Mouse (Mus musculus) E14TG2a.4 (cell line): ENCODE measurements at regions not wholly inside any gene's neighbourhood (a gene's known extent, or its start where the extent isn't known, plus 50 kb on each side); places are given as distances from the start of the nearest gene placed in this dataset.
"Not testable (repeated sequence)": the region's sequence is repeated elsewhere in the genome, so short reads cannot be mapped to it uniquely, and the experiment has no call there.

Source experiments
- H3K27me3 ChIP-seq: 2 replicates; pipeline ENCODE4 v1.6.1; 2014; ENCODE audit warnings: low read length, control low read depth; ENCODE audit not compliant: insufficient read depth
- H3K36me3 ChIP-seq: 2 replicates; pipeline ENCODE4 v1.6.1; 2014; ENCODE audit warnings: low read length, control low read depth; ENCODE audit not compliant: insufficient read depth
- H3K4me1 ChIP-seq: replicated peaks from 2 replicates; pipeline ENCODE4 v1.6.1; 2014; ENCODE audit warnings: low read depth, low read length, control low read depth
- H3K4me3 ChIP-seq: replicated peaks from 2 replicates; pipeline ENCODE4 v1.5.1; 2014; ENCODE audit warnings: mild to moderate bottlenecking, low read length
- H3K9me3 ChIP-seq: 2 replicates; pipeline ENCODE4 v1.6.1; 2014; ENCODE audit warnings: low read length, control low read depth
- CTCF ChIP-seq: conservative IDR thresholded peaks from 2 replicates; pipeline ENCODE4 v1.5.1; 2014; ENCODE audit warnings: low read length
- NANOG ChIP-seq: IDR thresholded peaks from 2 replicates; pipeline ENCODE4 v1.6.1; 2014; ENCODE audit warnings: borderline replicate concordance, low read length, mixed read lengths
- POU5F1 ChIP-seq: IDR thresholded peaks from 2 replicates; pipeline ENCODE4 v1.6.1; 2014; ENCODE audit warnings: low read length, borderline replicate concordance

GRCm38 (mm10) chr13:57087398-57087797, 191.6 kb upstream of the Trpc7 start:
- H3K4me1 ChIP-seq: 0 out of 2 replicates have a peak, but pooled peaks cover 2% of the 10 kb centered on the region
- TF ChIP-seq CTCF (no peak), NANOG (no peak), POU5F1 (no peak)
- H3K4me3 ChIP-seq: no peak overlapping the region
- no peaks in the 10 kb centered on the region for H3K36me3 ChIP-seq
- H3K27me3 ChIP-seq: no peaks in the 10 kb centered on the region; the same call in 1 of the 2 replicates
- H3K9me3 ChIP-seq: no peaks in the 10 kb centered on the region

GRCm38 (mm10) chr13:57083751-57084150, 188.0 kb upstream of the Trpc7 start:
- no peak overlapping the region for H3K4me3 ChIP-seq
- H3K4me1 ChIP-seq: 0 out of 2 replicates have a peak, but pooled peaks cover 2% of the 10 kb centered on the region
- no peaks in the 10 kb centered on the region for H3K9me3 ChIP-seq
- H3K36me3 ChIP-seq: no peaks in the 10 kb centered on the region
- TF ChIP-seq CTCF: no peak
- no peaks in the 10 kb centered on the region for H3K27me3 ChIP-seq

- peaks cover 18% of the 10 kb centered on the region for H3K9me3 ChIP-seq
- peaks cover 9% of the 10 kb centered on the region; the same call in 1 of the 2 replicates for H3K4me1 ChIP-seq
- TF ChIP-seq CTCF: no peak
- no peak for TF ChIP-seq POU5F1
- no peak for TF ChIP-seq NANOG
- no peak overlapping the region for H3K4me3 ChIP-seq
- no peaks in the 10 kb centered on the region for H3K36me3 ChIP-seq
- H3K27me3 ChIP-seq: no peaks in the 10 kb centered on the region
These were observed 174.7 kb upstream of the Trpc7 start for GRCm38 (mm10) chr13:57070479-57070878.

DNA sequence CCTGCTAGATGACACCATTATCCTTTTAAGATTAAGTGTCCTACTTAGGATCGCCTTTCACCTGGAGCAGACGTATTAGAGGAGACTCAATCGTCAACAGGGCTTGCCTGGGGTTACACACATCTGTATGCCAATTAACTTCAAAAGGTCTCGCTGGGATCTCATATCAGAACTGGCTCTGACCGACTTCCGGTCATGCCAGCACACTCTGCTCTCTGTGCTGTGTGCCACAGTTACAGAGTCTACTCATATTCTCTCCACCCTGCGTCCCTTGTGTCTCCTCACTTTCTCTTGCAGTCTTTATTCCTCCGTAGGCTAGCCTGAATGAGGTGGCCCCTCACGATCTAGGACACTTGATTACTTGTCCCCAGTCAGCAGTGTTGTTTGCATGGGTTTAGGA, 165.9 kb upstream of the Trpc7 start:
- Histone ChIP-seq H3K27me3 (no peaks in the 10 kb centered on the region), H3K36me3 (no peaks in the 10 kb centered on the region), H3K9me3 (no peaks in the 10 kb centered on the region), H3K4me1 (no peaks in the 10 kb centered on the region), H3K4me3 (no peak overlapping the region)
- TF ChIP-seq CTCF: no peak
- TF ChIP-seq NANOG: no peak
- TF ChIP-seq POU5F1: no peak

- H3K36me3 ChIP-seq: no peaks in the 10 kb centered on the region
- TF ChIP-seq NANOG (no peak), POU5F1 (no peak), CTCF (no peak)
- H3K27me3 ChIP-seq: no peaks in the 10 kb centered on the region
- no peaks in the 10 kb centered on the region for H3K4me1 ChIP-seq
- no peak overlapping the region for H3K4me3 ChIP-seq
- H3K9me3 ChIP-seq: no peaks in the 10 kb centered on the region
These were observed 165.3 kb upstream of the Trpc7 start for GRCm38 (mm10) chr13:57061074-57061473.

DNA sequence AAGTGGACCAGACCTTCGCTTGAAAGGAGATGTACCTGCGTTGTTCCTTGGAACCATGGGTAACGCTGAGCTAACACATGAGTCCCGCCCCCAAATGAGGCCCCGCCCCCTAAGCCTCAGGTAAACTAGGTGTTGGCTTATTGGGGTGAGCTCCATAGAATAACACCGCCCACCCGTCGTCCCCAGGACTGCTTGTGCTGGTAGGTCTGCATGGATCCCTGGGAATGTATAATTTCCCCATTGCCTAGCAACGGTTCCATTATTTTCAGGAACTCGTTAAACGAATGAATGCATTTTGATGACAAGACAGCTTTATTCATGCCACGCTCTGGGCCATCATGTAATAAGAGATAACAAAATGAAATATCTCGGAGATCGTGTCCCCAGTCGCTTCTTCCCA, 161.0 kb upstream of the Trpc7 start:
- TF ChIP-seq POU5F1 (no peak), CTCF (no peak), NANOG (no peak)
- Histone ChIP-seq H3K36me3 (no peaks in the 10 kb centered on the region), H3K4me1 (no peaks in the 10 kb centered on the region), H3K9me3 (peaks cover 15% of the 10 kb centered on the region; the same call in 1 of the 2 replicates), H3K27me3 (no peaks in the 10 kb centered on the region; the same call in 1 of the 2 replicates), H3K4me3 (no peak overlapping the region)

GRCm38 (mm10) chr13:57055409-57056195, 159.8 kb upstream of the Trpc7 start:
- H3K27me3 ChIP-seq: no peaks in the 10 kb centered on the region; the same call in 1 of the 2 replicates
- H3K9me3 ChIP-seq: peaks cover 15% of the 10 kb centered on the region; the same call in 1 of the 2 replicates
- no peak for TF ChIP-seq CTCF
- no peak for TF ChIP-seq NANOG
- TF ChIP-seq POU5F1: no peak
- no peaks in the 10 kb centered on the region for H3K4me1 ChIP-seq
- H3K36me3 ChIP-seq: no peaks in the 10 kb centered on the region
- no peak overlapping the region for H3K4me3 ChIP-seq

DNA sequence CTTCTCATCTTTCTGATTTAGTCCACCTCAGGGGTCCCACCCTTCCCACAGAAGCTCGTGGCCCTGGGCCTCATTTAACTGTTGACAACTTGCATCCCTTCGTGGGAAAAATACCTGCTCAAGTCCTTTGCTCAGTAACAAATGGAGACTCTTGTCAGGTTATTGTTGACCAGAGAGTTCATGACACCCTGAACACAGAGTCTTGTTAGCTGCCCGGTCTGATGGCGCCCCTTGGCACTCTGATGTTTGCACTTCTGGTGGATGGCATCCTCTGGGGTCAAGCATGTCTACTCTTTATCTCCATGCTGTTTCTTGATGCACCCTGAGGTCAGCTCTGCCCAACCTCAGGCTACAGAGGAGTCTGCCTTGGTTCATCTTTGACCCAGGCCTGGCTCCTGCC, 157.6 kb upstream of the Trpc7 start:
- no peaks in the 10 kb centered on the region for H3K36me3 ChIP-seq
- H3K4me3 ChIP-seq: no peak overlapping the region
- H3K27me3 ChIP-seq: no peaks in the 10 kb centered on the region; the same call in 1 of the 2 replicates
- TF ChIP-seq POU5F1 (no peak), NANOG (no peak), CTCF (no peak)
- H3K9me3 ChIP-seq: peaks cover 15% of the 10 kb centered on the region; the same call in 1 of the 2 replicates
- H3K4me1 ChIP-seq: no peaks in the 10 kb centered on the region

- H3K36me3 ChIP-seq, H3K9me3 ChIP-seq, H3K4me3 ChIP-seq, H3K27me3 ChIP-seq: not testable (repeated sequence)
- H3K4me1 ChIP-seq: peaks cover 23% of the 10 kb centered on the region
These were observed 150.3 kb upstream of the Trpc7 start for GRCm38 (mm10) chr13:57046130-57046529.
